Mouse (Mus musculus) brain, embryonic 14.5 days (tissue): ENCODE data around the gene Plcb4.

Experiments used
- CTCF ChIP-seq: fragments of 200-500 bp; IDR thresholded peaks from 2 replicates; pipeline ENCODE4 v1.5.1; 2012; ENCODE audit warnings: inconsistent platforms, mild to moderate bottlenecking, moderate library complexity, borderline replicate concordance; ENCODE audit not compliant: insufficient read depth, insufficient read length; ENCODE audit errors: extremely low read depth
- POLR2A ChIP-seq: fragments of 200-500 bp; IDR thresholded peaks from 2 replicates; pipeline ENCODE4 v1.6.1; 2012; ENCODE audit warnings: mild to moderate bottlenecking, inconsistent platforms, borderline replicate concordance; ENCODE audit not compliant: poor library complexity, insufficient read depth, insufficient read length, severe bottlenecking; ENCODE audit errors: extremely low read depth

GRCm38 (mm10) chr2:135998886-135999285, 340.1 kb downstream of the Plcb4 start:
- TF ChIP-seq CTCF = no peak
- no peak for TF ChIP-seq POLR2A
